Mouse (Mus musculus) adrenal gland, adult (tissue): ENCODE measurements at regions not wholly inside any gene's neighbourhood (a gene's known extent, or its start where the extent isn't known, plus 50 kb on each side); places are given as distances from the start of the nearest gene placed in this dataset.

Source experiments
- DNase-seq, 2 experiments: peaks; one replicate each; pipeline ENCODE4 v3.0.0; 2022 to 2023; ENCODE audit warnings: low spot score in 1 of 2; ENCODE audit not compliant: inconsistent age in 2 of 2

DNA sequence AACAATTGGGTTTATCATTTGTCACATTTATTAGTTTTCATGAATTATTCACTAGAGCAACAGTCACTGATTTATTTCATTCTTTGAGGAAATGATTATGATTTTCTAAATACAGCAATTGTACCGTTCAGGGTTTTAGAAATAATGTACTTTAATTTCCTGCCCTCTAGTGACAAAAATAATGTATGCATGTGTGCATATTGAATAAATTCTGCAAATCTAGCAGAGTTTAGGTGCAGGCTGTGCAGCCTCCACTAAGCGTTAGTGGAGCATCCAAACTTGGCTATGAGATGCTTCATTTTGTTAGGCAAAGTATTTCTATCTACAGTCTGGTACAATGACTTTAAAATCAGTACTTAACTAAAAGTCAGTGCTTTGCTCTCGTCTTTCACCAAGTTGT, 642.1 kb upstream of the A830018L16Rik start:
- no peak for DNase-seq

- DNase-seq: no peak
These were observed 619.7 kb upstream of the A830018L16Rik start for GRCm38 (mm10) chr1:10794074-10794783.

GRCm38 (mm10) chr1:10835653-10836415, 578.1 kb upstream of the A830018L16Rik start:
- peak in 1 of 2 experiments; percentile 47 for DNase-seq

- DNase-seq: no peak
These were observed 576.7 kb upstream of the A830018L16Rik start for GRCm38 (mm10) chr1:10837180-10837579.

DNA sequence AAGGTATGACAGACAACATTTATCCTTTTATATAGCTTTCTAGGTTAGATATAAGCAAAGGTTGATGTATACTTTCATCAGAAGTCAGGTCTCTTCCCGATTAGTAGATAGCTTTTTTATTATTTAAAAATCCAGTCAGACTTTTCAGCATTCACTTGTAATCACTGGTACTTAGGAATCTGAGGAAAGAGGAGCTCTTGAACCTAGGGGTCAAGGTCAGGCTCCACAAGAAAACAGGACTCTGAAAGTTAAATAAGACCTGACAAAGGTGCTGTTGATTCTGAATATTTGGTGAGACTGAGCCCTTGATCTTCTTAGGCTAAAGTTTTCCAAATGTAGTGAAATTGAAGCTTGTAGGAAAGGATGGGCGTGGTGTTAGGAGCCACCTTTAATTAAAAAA, 561.0 kb upstream of the A830018L16Rik start:
- DNase-seq: no peak

DNA sequence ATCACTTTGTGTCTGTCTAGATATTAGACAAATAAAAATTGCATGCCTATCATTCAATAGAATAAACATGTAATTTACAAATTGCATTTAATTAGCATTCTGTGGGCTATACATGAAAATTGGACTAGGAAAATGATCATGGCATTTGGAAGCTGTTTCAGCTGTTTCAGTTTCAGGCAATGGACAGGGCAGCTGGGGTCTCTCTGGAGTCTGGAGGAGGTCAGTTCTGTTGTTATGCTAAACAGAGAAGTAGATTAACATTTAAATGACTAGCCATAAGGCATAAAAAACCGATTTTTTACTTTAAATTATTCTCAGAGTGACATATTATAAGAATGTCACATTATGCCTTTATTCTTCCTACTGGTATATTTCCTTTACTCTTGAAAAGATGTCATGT, 559.4 kb upstream of the A830018L16Rik start:
- DNase-seq: no peak

- DNase-seq: no peak
These were observed 542.6 kb upstream of the A830018L16Rik start for GRCm38 (mm10) chr1:10871163-10871853.

DNA sequence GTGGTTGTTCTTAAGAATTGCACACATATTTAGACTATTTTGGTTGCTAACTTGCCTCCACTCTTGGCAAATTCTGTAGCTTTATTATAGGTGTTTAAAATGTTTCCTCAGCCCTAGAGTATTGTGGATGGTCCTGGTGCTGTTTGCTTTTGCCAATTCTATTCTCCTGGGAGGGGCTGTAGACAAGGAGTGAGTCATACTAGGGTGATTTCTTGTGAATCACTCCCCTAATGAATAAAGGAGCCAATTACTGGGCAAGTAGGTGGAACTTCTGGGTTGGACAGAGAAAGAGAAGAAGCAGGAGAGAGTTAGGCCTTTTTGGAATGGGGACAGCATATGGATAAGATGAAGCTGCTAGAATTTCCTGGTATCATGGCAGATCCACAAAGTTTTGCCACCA, 541.6 kb upstream of the A830018L16Rik start:
- DNase-seq: no peak

- no peak for DNase-seq
These were observed 541.2 kb upstream of the A830018L16Rik start for GRCm38 (mm10) chr1:10872726-10873125.

GRCm38 (mm10) chr1:10877391-10878170, 536.3 kb upstream of the A830018L16Rik start:
- DNase-seq: peak; percentile 12 to 28

DNA sequence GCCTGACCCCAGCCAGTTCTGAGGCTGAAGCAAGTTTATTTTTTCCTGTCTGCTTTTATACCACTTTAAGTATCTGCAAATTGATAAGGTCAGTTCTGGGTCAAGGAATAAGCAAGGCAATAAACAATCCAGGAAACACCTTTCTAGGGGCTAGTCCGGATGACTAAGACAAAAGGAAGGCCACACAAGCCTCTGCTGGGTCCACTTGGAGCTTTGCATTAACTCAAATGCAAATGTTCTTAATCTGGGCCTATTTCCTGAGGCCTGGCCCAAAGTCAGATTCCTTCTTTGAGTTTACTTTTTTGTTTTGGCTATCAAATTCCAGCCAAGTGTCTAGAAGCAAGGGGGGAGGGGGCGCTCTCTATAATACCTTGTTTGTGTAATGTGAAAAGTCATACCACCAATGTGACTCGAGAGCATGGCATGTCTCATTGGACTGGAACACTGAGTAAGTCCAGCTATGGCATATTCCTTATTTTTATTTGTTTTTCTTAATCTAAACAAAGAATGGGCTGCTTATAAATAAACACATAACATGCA, 535.6 kb upstream of the A830018L16Rik start:
- DNase-seq: no peak

GRCm38 (mm10) chr1:10880026-10880727, 533.7 kb upstream of the A830018L16Rik start:
- DNase-seq: peak in 1 of 2 experiments; percentile 17

DNA sequence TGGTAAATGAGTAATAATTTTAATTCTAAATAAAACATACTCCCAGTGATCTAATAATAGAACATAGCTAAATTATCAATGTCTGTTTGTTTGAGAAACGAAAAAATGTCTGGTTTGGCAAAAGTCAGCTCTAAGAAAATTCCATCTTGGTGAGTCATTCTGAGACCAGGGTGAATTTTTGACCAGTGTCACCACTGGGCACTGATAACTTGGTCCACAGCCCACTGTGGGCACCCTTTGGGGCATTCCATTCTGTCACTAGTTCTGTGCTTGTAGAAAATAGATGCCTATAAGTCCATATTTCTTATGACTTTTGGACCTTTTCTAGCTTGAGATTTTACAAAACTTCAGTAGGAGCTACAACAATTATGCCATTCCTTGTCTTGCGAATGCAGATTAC, 515.1 kb upstream of the A830018L16Rik start:
- no peak for DNase-seq

GRCm38 (mm10) chr1:10902721-10903120, 511.2 kb upstream of the A830018L16Rik start:
- no peak for DNase-seq

GRCm38 (mm10) chr1:10919958-10920357, 493.9 kb upstream of the A830018L16Rik start:
- DNase-seq: no peak

GRCm38 (mm10) chr1:10932378-10933077, 481.4 kb upstream of the A830018L16Rik start:
- no peak for DNase-seq

- no peak for DNase-seq
These were observed 480.7 kb upstream of the A830018L16Rik start for GRCm38 (mm10) chr1:10933206-10933605.

DNA sequence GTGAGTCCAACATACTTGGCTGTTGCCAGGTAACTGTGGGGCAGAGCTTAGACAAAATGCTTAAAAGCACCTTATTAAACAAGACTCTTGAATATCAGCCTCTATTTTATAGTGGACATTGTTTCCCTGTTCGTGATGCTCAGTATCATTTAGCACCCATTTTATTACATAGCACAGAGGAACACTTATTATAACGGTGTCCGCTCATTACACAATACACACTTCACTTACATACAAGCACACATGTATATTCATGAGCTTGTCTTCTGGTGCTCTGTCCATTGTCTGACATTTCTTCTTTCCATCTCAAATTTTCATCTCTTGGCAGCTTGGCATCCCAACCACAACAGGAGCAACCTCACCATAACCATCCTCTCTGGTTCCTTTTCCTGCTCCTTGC, 475.5 kb upstream of the A830018L16Rik start:
- no peak for DNase-seq

DNA sequence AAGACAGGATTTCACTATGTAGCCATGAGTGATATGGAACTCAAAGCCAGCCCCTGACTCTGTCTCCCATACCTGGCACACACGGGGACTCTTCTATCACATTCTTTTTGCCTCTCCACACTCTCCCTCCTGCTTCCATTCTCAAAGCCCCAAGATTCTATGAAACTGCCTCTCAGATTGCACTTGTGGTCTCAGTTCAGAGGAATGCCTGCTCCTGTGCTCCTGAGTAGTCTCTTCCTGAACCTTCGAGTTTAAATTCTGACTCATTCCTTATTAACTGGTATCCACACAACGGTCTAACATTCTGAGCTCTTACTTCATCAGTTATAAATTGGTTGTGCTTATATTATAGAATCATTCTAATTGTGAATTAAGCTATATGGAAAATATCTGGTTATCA, 473.6 kb upstream of the A830018L16Rik start:
- no peak for DNase-seq

- peak in 1 of 2 experiments; percentile 25 for DNase-seq
These were observed 470.9 kb upstream of the A830018L16Rik start for GRCm38 (mm10) chr1:10942979-10943378.
